Mouse (Mus musculus) layer of hippocampus, adult 9-11 months (tissue): Measurements from ENCODE around the gene Clk2.
A peak's percentile ranks its signal among the peaks of the same experiment; 100 is the strongest.
"Not testable (repeated sequence)": the region's sequence is repeated elsewhere in the genome, so short reads cannot be mapped to it uniquely, and the experiment has no call there.

Experiments
- DNase-seq: peaks from one replicate; pipeline ENCODE4 v3.0.0; 2022

The Clk2 gene

DNA sequence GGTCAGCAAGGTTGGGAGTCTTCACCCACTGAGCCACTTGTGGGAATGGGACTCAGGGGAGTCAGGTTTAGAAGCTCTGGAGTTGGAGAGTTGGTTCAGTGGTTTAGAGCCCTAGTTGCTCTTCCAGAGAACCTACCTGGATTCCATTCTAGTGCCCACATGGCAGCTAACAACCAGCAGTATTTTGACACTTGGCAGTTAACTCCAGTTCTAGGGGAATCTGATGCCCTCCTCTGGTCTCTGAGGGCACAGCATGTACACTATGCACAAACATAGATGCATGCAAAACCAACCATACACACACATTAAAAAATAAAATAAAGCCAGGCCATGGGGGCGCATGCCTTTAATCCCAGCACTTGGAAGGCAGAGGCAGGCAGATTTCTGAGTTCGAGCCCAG lies 29.3 kb downstream of the Clk2 start:
- DNase-seq = no peak

DNA sequence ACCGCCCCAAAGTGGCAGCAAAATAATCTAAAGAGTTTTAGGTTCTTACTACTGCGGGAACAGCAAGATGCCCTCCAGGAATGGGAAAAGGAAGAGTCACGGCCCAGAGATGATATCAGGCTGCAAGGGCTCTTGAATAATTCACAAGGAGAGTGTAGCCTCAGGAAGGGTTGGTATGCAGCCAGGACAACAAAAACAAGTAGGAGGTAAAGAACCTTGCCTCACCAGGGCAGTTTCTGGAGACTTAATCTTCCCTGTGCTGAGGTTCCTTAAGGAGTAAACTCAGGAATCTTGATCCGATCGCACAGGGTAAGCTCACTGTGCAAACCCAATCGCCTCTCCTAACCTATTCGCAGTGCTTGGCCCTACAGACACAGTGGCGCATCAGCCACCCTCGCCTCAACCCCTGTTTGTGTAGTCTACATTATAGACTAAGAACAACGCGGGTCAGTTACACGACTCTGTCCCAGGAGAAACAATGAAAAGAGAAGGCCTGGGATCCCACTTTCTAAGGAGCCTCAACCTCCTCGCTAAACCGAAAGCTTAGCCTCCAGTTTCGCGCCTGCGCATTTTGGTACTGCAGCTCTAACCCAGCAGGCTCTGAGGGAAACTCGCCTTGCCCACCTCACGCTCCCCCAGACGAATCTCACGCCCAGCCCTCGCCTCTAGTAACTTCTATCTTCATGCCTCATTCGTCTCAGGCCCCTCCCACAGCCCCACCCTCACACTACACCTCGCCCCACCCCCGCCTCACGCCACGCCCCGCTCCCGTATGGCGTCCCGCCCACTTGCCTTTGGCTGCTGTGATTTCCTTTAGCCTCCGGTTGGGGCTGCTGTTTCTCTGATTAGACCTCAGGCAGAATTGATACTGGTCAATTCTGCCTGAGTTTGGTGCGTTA lies 31.6 kb downstream of the Clk2 start:
- DNase-seq = peak; percentile 92

DNA sequence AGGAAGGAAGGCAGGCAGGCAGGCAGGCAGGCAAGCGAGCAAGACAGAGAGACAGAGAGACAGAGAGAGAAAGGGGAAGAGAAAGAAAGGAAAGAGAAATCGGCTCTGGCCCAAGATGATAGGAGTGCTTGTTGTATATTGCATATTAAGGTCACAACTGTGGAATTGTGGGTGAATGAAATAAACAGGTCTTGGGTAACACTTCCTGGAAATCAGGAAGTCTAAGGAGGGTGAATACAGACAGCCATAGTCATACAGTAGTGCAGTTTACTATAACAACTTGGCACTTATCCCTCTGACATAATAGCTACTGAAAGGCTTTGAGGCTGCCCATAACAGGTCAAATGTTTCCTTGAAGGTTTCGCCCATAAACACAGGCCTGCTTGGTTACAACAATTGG lies 35.2 kb downstream of the Clk2 start:
- DNase-seq = no peak

DNA sequence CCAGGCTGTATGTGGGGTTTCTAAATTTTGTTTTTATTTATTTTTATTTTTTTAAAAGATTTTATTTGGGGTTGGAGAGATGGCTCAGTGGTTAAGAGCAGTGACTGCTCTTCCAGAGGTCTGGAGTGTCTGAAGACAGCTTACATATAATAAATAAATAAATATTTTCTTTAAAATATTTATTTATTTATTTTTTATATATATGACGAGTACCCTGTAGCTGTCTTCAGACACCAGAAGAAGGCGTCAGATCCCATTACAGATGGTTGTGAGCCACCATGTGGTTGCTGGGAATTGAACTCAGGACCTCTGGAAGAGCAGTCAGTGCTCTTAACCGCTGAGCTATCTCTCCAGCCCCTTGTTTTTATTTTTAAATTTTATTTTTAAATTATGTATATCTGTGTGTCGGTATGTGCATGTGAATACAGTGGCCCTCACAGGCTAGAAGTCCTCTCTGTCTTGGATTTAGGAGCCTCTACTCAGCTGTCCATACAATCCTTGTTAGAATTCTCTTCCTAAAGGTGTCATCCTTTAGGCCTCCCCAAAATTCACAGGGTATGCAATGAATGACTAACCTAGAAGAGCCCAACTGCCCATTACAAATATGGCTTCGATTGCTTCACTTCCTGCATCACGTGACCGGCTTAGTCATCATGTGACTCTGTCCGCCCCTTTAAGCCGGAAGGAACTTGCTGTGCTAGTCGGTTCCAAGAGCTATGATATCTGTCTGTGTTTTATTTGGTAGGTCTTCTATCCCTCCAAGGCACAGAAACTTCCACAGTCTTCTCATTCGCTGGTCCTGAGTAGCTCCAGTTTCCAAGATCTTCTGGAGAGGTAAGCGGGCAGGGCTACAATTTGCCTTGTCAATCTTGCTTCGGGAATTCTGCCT lies 37.9 kb downstream of the Clk2 start, which contains the start of gene Gba:
Gene Gba, plus strand, starts transcription at position 676 of the 889 bp plus-strand sequence.
- DNase-seq = peak; percentile 88

GRCm38 (mm10) chr3:89203142-89203514 lies 38.5 kb downstream of the Clk2 start:
- DNase-seq = no peak

DNA sequence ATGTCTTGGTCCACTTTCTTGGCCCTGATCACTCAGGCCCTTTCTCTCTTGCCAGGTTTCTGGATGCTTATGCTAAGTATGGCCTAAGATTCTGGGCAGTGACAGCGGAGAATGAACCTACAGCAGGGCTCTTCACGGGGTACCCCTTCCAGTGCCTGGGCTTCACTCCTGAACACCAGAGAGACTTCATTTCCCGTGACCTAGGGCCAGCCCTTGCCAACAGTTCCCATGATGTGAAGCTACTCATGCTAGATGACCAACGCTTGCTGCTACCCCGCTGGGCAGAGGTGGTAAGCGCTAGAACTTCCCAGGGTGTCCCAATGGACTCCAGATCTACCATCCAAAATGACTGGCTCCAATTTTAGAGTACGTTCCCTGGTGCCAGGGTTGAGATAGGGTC lies 41.5 kb downstream of the Clk2 start:
- DNase-seq = no peak

DNA sequence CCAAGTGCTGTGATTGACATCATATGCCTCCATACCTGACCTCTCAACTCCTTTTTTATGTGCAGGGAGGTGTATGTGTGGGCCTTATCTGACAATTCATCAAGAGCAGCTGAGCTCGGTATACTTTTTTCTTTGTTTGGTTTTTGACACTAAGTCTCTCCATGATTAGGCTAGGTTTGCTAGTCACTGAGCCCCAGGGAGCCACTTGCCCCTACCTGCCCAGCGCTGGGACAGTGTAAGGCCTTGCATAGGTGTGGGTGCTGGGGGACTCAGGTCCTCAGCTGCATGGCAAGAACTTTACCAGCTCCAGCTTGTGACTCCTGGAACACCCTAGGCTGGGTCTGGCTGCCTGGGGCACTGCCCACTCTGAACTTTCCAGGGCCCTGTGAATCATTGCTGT lies 42.1 kb downstream of the Clk2 start:
- DNase-seq = no peak

DNA sequence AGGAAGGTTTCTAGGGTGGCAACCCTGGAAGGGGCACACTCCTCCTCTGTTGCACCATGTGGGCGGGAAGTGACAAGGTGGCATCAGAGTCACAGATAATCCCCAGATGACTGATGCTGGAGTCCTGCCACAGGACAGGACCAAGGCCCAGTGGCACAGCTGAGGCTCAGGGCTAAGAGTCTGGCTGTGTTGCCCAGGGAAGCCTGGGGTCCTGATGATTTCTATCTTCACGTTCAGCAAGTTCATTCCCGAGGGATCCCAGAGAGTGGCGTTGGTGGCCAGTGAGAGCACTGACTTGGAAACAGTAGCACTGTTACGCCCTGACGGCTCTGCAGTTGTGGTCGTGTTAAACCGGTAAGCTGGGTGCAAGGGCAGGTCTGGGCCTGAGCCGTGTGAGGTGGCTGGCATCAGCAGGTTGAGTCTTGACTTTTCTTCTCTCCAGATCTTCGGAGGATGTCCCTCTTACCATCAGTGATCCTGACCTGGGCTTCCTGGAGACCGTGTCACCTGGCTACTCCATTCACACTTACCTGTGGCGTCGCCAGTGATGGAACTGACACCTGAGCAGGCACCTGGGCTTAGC lies 43.6 kb downstream of the Clk2 start:
- no peak for DNase-seq

DNA sequence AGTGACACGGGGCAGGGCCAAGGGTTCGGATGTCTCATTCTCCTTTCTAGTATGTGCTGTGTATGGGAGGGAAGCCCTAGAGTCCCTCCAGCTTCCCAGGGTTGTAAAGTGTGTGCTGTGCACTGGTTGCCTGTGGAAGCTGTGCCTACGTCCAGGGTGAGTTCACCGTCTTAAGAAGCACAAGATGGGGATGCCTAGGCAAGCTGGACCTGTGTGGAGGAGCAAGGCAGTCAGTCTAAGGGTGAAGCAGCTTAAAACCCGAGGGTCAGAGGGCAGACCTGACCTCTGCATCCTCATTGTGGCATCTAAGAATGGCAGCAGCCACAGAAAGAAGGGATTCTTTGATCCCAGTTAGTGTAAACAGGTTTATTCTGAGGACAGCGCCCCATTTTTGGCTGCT lies 44.1 kb downstream of the Clk2 start:
- no peak for DNase-seq

GRCm38 (mm10) chr3:89209731-89210130 lies 45.1 kb downstream of the Clk2 start:
- DNase-seq = no peak

GRCm38 (mm10) chr3:89210162-89210561 lies 45.6 kb downstream of the Clk2 start:
- DNase-seq = no peak

DNA sequence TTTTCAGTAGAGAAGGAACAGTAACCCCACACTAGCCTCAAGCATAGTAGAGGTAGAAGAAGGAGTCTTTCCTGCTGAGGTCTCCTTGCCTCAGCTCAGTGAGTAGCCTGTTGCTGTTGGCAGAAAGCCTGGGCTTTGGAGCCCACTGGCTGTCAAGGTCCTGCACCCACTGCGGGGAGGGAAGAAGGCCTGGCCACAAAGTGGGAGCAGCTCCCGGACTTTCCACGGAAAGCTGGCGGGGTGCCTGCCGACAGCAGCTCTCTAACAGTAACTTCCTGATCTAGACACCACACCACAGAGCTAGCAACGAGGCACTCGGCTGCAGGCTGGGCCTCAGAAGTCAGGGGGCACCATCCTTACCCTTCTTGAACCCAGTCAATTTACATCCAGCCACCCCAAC lies 46.1 kb downstream of the Clk2 start:
- no peak for DNase-seq

GRCm38 (mm10) chr3:89213803-89214530 lies 49.4 kb downstream of the Clk2 start:
- peak; percentile 91 for DNase-seq

DNA sequence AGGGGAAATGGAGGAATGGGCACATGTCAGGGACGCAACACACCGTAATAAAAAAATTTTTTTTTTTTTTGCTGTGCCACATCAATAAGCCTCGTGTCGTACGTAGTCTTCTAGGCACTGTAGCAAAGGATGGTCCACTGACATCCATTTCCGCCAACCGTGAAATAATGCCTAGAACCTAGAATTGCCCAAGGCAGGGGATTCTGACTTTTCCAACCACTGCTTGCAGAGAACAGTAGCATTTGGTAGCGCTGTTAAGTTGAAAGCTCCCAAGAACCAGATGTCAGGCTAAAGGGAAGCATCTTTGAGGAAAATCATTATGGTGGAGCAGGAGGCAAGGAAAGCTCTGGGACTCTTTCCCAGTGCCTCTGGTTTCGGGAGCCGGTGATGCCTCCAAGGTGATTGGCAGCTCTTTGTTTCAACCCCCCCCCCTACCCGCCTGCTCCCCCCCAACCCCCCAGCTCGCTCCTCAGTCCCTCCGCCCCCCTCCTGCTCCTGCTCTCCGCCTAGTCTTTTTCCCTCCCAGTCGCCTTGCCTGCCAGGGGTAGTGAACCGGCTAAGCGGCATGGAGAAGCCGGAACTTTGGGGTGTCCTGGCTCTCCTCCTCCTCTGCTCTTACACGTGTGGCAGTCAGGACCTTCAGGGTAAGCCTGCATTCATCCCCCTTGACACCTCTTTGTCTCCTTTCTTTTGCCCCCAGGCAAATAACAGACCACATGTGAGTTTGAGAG lies 50.3 kb downstream of the Clk2 start, which contains the start of gene Thbs3:
Gene Thbs3, plus strand, starts transcription at position 500 of the 731 bp plus-strand sequence.
- no peak for DNase-seq

DNA sequence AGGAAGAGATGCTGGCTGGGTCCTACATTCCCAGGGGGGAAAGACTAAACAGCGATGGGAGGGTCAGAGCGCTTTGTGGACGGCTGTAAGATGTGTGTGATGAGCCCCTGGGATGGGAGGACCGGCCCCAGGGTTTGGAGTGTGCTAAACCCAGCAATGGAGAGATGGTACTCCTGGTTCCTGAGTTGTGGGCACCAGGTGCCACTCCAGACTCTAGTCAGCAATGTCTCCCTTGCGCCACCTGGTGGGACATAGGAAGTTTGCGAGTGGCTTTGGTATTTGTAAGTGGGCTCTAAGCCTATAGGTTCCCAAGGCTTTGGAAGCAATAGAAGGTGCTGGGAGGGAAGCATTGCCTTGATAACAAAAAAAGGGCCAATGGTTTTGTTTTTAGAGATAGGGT lies 51.3 kb downstream of the Clk2 start:
- peak; percentile 87 for DNase-seq

DNA sequence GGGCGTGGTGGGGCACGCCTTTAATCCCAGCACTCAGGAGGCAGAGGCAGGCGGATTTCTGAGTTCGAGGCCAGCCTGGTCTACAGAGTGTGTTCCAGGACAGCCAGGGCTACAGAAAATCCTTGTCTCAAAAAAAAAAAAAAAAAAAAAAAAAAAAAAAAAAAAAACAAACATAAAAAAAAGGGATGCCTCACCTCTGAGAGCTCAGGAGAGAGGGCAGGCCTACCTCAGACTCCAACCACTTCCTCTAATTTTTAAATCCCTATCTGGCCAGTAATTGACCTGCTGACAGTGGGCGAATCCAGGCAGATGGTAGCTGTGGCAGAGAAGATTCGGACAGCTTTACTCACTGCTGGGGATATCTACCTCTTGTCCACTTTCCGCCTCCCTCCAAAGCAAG lies 51.8 kb downstream of the Clk2 start:
- not testable (repeated sequence) for DNase-seq

GRCm38 (mm10) chr3:89218271-89218670 lies 53.7 kb downstream of the Clk2 start:
- DNase-seq = no peak

GRCm38 (mm10) chr3:89219546-89219945 lies 55.0 kb downstream of the Clk2 start:
- DNase-seq = no peak

GRCm38 (mm10) chr3:89221167-89221566 lies 56.6 kb downstream of the Clk2 start:
- DNase-seq = no peak

- DNase-seq = no peak
Measured at GRCm38 (mm10) chr3:89224796-89225195, 60.2 kb downstream of the Clk2 start.

- DNase-seq = no peak
Measured at GRCm38 (mm10) chr3:89225321-89225815, 60.8 kb downstream of the Clk2 start.

DNA sequence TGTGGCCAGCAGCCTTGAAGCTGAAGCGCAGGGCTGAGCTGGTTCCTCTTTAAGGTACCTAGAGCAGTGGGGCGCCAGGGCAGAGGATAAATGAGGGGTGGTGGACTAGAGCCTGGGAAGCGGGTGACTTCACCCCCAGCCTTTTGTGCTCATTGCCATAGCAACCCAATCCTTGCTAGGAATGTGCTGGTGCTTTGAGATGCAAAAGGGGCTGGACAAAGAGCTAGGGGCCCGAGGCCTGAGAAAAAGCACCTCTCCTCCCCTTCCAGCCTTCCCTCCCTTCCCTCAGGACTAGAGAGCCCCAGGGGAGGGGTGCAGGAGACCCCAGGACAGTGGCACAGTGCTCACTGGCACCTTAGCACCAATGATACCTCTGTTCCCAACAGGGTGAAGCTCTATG lies 61.3 kb downstream of the Clk2 start:
- peak; percentile 62 for DNase-seq
